Mouse (Mus musculus) right cerebral cortex, postnatal 4 days (tissue): ENCODE data around the gene Btbd35f12.
"Not testable (repeated sequence)": the region's sequence is repeated elsewhere in the genome, so short reads cannot be mapped to it uniquely, and the experiment has no call there.

ENCODE experiments used
- DNase-seq: peaks from one replicate; pipeline ENCODE4 v3.0.0-alpha.2; 2022

The Btbd35f12 gene

GRCm38 (mm10) chrX:33313079-33313478, at the start of gene Btbd35f12:
Gene Btbd35f12 (plus strand): TSS chrX:33313379.
- not testable (repeated sequence) for DNase-seq

GRCm38 (mm10) chrX:33353254-33353653, 40.1 kb downstream of the Btbd35f12 start:
- not testable (repeated sequence) for DNase-seq
